Mouse (Mus musculus) heart, embryonic 14.5 days (tissue): ENCODE measurements at regions not wholly inside any gene's neighbourhood (a gene's known extent, or its start where the extent isn't known, plus 50 kb on each side); places are given as distances from the start of the nearest gene placed in this dataset.

Source experiments
- ATAC-seq: fragments of 200-750 bp; cut with Nextera tagmentation; 2 replicates; pipeline ENCODE4 v1.8.0; 2017; ENCODE audit warnings: low read depth, moderate TSS enrichment; ENCODE audit not compliant: insufficient number of reproducible peaks, insufficient read depth, low FRiP score
- H3K27ac ChIP-seq, 2 experiments: fragments of 200-500 bp in 1 of 2; fragments of 300-500 bp in 1 of 2; sonication (generic) in 1 of 2; replicated peaks in 1 of 2; 2 replicates each; pipeline ENCODE4 v1.5.1; 2012 to 2014; ENCODE audit warnings: low read depth in 2 of 2, low read length in 2 of 2, control low read depth in 1 of 2, mild to moderate bottlenecking in 1 of 2, mixed read lengths in 1 of 2; ENCODE audit not compliant: control insufficient read depth in 1 of 2, insufficient read depth in 1 of 2
- H3K27me3 ChIP-seq: fragments of 300-500 bp; sonication (generic); 2 replicates; pipeline ENCODE4 v1.6.1; 2014; ENCODE audit warnings: mild to moderate bottlenecking, low read length, control low read depth; ENCODE audit not compliant: control insufficient read depth, insufficient read depth
- H3K36me3 ChIP-seq: fragments of 300-500 bp; sonication (generic); 2 replicates; pipeline ENCODE4 v1.6.1; 2014; ENCODE audit warnings: mild to moderate bottlenecking, control low read depth, low read length, mixed read lengths; ENCODE audit not compliant: control insufficient read depth, insufficient read depth
- H3K4me1 ChIP-seq, 2 experiments: fragments of 200-500 bp in 1 of 2; fragments of 300-500 bp in 1 of 2; sonication (generic) in 1 of 2; 2 replicates each; pipeline ENCODE4 v1.6.1; 2012 to 2014; ENCODE audit warnings: low read length in 2 of 2, control low read depth in 1 of 2, mixed read lengths in 1 of 2; ENCODE audit not compliant: control insufficient read depth in 2 of 2, insufficient read depth in 2 of 2
- H3K4me2 ChIP-seq: fragments of 300-500 bp; sonication (generic); 2 replicates; pipeline ENCODE4 v1.6.1; 2014; ENCODE audit warnings: mild to moderate bottlenecking, low read length
- H3K4me3 ChIP-seq, 2 experiments: fragments of 200-500 bp in 1 of 2; fragments of 300-500 bp in 1 of 2; sonication (generic) in 1 of 2; 2 replicates each; pipeline ENCODE4 v1.5.1; 2012 to 2014; ENCODE audit warnings: low read length in 2 of 2, mild to moderate bottlenecking in 2 of 2, control low read depth in 1 of 2, low read depth in 1 of 2, moderate library complexity in 1 of 2; ENCODE audit not compliant: control insufficient read depth in 1 of 2, insufficient read depth in 1 of 2
- H3K9ac ChIP-seq: fragments of 300-500 bp; sonication (generic); 2 replicates; pipeline ENCODE4 v1.6.1; 2014; ENCODE audit warnings: mild to moderate bottlenecking, low read length
- H3K9me3 ChIP-seq: fragments of 300-500 bp; sonication (generic); 2 replicates; pipeline ENCODE4 v1.6.1; 2016; ENCODE audit warnings: low read length, control low read depth; ENCODE audit not compliant: control insufficient read depth
- WGBS: fragments of 180-500 bp; shearing (Covaris S2); extraction: QIAGEN DNeasy Blood & Tissue Kit; methylation state at CpG from one replicate; pipeline ENCODE4 v1.1.7; 2014; 5-methylcytosine and 5-hydroxymethylcytosine counted together

- no peak overlapping the region for H3K4me2 ChIP-seq
- no peaks in the 10 kb centered on the region for H3K36me3 ChIP-seq
- no peak overlapping the region for H3K27ac ChIP-seq
- H3K9ac ChIP-seq = no peak overlapping the region
- WGBS = 74% methylated on average over 1 of the region's 1 CpGs
- H3K9me3 ChIP-seq = no peaks in the 10 kb centered on the region
- H3K27me3 ChIP-seq = no peaks in the 10 kb centered on the region
- no peak overlapping the region for H3K4me3 ChIP-seq
- no peak for ATAC-seq
- H3K4me1 ChIP-seq = no peaks in the 10 kb centered on the region
Measured at GRCm38 (mm10) chr12:58569056-58569455, 300.0 kb upstream of the Clec14a start.

DNA sequence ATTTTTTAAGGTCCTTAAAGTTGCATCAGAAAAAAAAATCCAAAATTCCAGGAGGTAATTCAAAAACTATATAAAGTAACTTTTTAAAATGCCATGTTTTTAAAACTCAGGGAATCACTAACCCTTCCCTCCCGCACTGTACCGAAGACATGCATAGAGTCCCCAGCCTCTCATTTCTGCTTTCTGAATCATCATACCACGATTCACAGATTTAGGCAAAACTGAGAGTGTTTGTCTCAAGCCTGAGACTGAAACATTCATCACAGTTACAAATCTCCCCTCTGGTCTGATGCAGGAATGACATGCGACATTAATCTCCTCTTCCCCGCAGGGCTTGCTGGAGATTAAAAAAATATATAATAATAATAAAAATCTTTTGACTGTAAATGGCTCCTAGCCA is 291.8 kb upstream of the Clec14a start:
- Histone ChIP-seq H3K4me2 (no peak overlapping the region), H3K9ac (no peak overlapping the region), H3K4me1 (no peaks in the 10 kb centered on the region), H3K27me3 (no peaks in the 10 kb centered on the region), H3K9me3 (no peaks in the 10 kb centered on the region), H3K4me3 (no peak overlapping the region), H3K27ac (no peak overlapping the region), H3K36me3 (no peaks in the 10 kb centered on the region)
- no peak for ATAC-seq
- 80% methylated on average over 5 of the region's 5 CpGs for WGBS

DNA sequence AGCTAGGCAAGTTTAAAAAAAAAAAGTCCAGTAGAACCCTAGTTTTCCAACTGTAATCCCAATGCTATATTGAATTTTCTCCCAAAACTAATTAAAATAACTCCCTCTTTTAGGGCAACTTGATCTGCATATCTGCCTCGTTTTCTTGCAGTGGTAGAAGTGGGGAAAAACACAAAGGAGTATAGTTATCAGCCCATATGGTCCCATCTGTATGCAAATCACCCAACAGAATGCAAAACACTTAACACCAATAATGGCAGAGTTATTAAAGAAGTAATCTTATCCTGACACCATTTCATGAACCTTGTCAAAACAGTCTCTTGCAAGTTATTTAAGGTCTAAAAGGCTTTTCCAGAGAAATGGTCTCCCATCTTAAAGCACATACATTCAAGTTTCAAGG is 290.7 kb upstream of the Clec14a start:
- no peaks in the 10 kb centered on the region for H3K4me1 ChIP-seq
- 33% methylated on average over 1 of the region's 1 CpGs for WGBS
- no peak overlapping the region for H3K4me2 ChIP-seq
- no peak overlapping the region for H3K4me3 ChIP-seq
- ATAC-seq = no peak
- H3K9ac ChIP-seq = no peak overlapping the region
- H3K27ac ChIP-seq = no peak overlapping the region
- H3K27me3 ChIP-seq = no peaks in the 10 kb centered on the region
- no peaks in the 10 kb centered on the region for H3K36me3 ChIP-seq
- H3K9me3 ChIP-seq = no peaks in the 10 kb centered on the region

GRCm38 (mm10) chr12:58557261-58557660 is 288.2 kb upstream of the Clec14a start:
- no peak for ATAC-seq
- Histone ChIP-seq H3K27ac (no peak overlapping the region), H3K9ac (no peak overlapping the region), H3K4me2 (no peak overlapping the region), H3K9me3 (no peaks in the 10 kb centered on the region), H3K36me3 (no peaks in the 10 kb centered on the region), H3K4me1 (no peaks in the 10 kb centered on the region), H3K4me3 (no peak overlapping the region), H3K27me3 (no peaks in the 10 kb centered on the region)
- WGBS = 71% methylated on average over 4 of the region's 4 CpGs

DNA sequence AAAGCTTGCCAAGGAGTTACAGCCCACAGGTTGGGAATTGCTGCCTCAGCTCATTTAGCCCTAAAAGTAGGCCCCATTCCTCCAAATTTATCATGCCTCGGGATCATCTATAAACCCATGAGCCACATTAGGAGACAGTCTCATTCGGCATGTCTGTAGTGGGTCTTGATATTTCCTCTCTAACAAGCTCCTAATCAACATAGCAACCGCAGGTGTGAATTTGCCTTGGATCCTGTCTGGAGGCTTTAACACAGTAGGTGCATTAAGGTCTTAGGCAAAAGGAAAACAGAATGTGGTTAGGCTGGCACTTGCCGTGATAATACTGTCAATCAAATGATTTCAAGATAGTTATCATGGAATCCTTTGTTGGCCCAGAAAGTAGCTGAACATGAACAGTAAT is 287.7 kb upstream of the Clec14a start:
- no peak overlapping the region for H3K4me3 ChIP-seq
- ATAC-seq = no peak
- H3K27me3 ChIP-seq = no peaks in the 10 kb centered on the region
- no peak overlapping the region for H3K27ac ChIP-seq
- no peaks in the 10 kb centered on the region for H3K4me1 ChIP-seq
- 56% methylated on average over 4 of the region's 4 CpGs for WGBS
- H3K9ac ChIP-seq = no peak overlapping the region
- H3K4me2 ChIP-seq = no peak overlapping the region
- no peaks in the 10 kb centered on the region for H3K36me3 ChIP-seq
- H3K9me3 ChIP-seq = no peaks in the 10 kb centered on the region

DNA sequence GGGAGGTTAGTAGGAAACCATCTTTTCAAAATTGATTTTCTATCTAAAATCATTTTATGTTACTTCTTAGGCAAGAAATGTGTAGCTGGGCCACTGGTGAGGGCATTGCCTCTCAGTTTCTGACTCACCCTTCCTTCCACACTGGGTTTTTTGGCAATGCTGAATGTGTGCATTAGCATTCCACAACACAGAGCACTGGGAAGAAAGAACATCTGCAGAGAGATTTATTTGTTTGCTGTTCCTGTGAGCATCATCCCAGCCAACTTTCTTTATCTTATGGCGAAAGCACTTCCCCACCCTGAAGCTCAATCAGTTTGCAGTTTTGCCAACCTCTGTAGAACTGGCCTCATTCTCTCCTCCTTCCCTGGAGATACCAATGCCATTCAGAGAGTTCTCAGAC is 287.0 kb upstream of the Clec14a start:
- H3K9ac ChIP-seq = no peak overlapping the region
- no peak overlapping the region for H3K4me3 ChIP-seq
- no peaks in the 10 kb centered on the region for H3K27me3 ChIP-seq
- no peaks in the 10 kb centered on the region for H3K36me3 ChIP-seq
- WGBS = 73% methylated on average over 1 of the region's 1 CpGs
- no peaks in the 10 kb centered on the region for H3K9me3 ChIP-seq
- H3K4me2 ChIP-seq = no peak overlapping the region
- H3K27ac ChIP-seq = no peak overlapping the region
- H3K4me1 ChIP-seq = no peaks in the 10 kb centered on the region
- no peak for ATAC-seq

DNA sequence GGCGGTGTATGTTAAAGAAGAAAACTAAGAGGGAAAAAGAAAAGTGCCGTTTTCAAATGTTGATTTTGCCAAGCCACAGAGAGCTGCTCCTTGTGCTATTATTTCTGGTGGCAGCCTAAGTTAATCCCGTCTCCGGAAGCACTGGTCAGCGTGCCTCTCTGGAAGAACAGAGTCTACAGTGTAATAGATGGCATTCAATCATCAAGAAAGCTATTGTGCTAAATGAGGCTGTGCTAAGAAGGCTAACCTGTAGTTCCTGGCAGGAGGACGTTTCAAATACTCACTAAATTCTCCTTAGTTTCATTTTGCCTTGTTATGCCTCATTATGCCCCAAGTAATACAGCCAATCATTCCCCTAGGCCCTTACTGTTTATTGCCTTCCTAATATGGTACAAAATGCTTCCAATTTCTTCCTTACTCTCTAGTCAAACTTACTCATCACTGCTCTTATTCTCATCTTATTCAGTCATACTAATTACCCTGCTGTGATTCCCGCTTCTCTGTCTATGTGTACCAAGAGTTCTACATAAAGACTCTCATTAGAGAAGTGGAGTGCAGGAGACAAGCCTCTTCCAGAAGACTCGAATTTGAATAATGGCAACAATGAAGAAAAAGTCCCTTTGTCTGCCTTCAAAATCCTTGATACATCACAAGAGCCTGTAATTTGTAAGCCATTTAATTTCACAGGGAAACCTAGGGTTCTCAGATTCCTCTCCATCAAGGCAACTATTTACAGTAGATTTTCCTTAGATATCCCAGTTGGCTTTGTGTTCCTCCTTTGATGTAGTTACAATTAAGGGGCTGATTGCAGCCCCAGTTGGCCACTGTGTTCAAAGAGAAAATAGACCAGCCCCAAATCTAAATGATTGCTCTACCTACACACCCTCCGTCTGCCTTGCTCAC is 282.0 kb upstream of the Clec14a start:
- no peak for ATAC-seq
- Histone ChIP-seq H3K27me3 (no peaks in the 10 kb centered on the region), H3K36me3 (no peaks in the 10 kb centered on the region), H3K4me1 (no peaks in the 10 kb centered on the region; a peak in 1 of 4 replicates), H3K9me3 (no peaks in the 10 kb centered on the region), H3K9ac (no peak overlapping the region), H3K4me2 (no peak overlapping the region), H3K27ac (no peak overlapping the region), H3K4me3 (no peak overlapping the region)
- WGBS = 48% methylated on average over 9 of the region's 9 CpGs
